Mouse (Mus musculus) myocyte (in vitro differentiated cells): Measurements from ENCODE around the gene Cenpf. TPM values are rescaled to one million over a fixed set of nuclear protein-coding genes. Genes with fewer than 3 reads are reported as not detected.
"Not testable (repeated sequence)": the region's sequence is repeated elsewhere in the genome, so short reads cannot be mapped to it uniquely, and the experiment has no call there.

ENCODE experiments used
- H3K27me3 ChIP-seq: one replicate; pipeline ENCODE4 v1.6.1; 2011; ENCODE audit not compliant: control insufficient read depth, insufficient read depth, insufficient read length
- H3K36me3 ChIP-seq: one replicate; pipeline ENCODE4 v1.6.1; 2011; ENCODE audit not compliant: control insufficient read depth, insufficient read depth
- H3K4me2 ChIP-seq: one replicate; pipeline ENCODE4 v1.6.1; 2011; ENCODE audit warnings: low read depth, control low read depth
- H3K4me3 ChIP-seq: one replicate; pipeline ENCODE4 v1.5.1; 2011; ENCODE audit warnings: mild to moderate bottlenecking, control low read depth, moderate library complexity
- H3K79me2 ChIP-seq: one replicate; pipeline ENCODE4 v1.6.1; 2011; ENCODE audit not compliant: control insufficient read depth, insufficient read depth
- H3ac ChIP-seq: one replicate; pipeline ENCODE4 v1.6.1; 2011; ENCODE audit not compliant: control insufficient read depth, insufficient read length
- CEBPB ChIP-seq: IDR thresholded peaks from 2 replicates; pipeline ENCODE4 v1.6.1; 2011; ENCODE audit warnings: mild to moderate bottlenecking, moderate library complexity; ENCODE audit not compliant: poor library complexity, insufficient read depth, severe bottlenecking
- E2F4 ChIP-seq: IDR thresholded peaks from one replicate; pipeline ENCODE4 v1.6.1; 2011; ENCODE audit warnings: mild to moderate bottlenecking, control low read depth, moderate library complexity; ENCODE audit not compliant: insufficient read depth
- MAX ChIP-seq: IDR thresholded peaks from one replicate; pipeline ENCODE4 v1.6.1; 2011; ENCODE audit warnings: low read depth, mild to moderate bottlenecking, control low read depth
- MYOD1 ChIP-seq, 3 experiments: IDR thresholded peaks; one replicate each; pipeline ENCODE4 v1.6.1; 2011; ENCODE audit warnings: control low read depth in 2 of 3, low read depth in 2 of 3, mild to moderate bottlenecking in 2 of 3, moderate library complexity in 1 of 3; ENCODE audit not compliant: insufficient read length in 2 of 3, control insufficient read depth in 1 of 3
- MYOG ChIP-seq, 3 experiments: IDR thresholded peaks; one replicate each; pipeline ENCODE4 v1.6.1; 2011; ENCODE audit warnings: control low read depth in 2 of 3, low read depth in 2 of 3, mild to moderate bottlenecking in 2 of 3; ENCODE audit not compliant: insufficient read length in 2 of 3, control insufficient read depth in 1 of 3, insufficient read depth in 1 of 3
- POLR2A ChIP-seq: IDR thresholded peaks from one replicate; pipeline ENCODE4 v1.6.1; 2011; ENCODE audit warnings: low read depth, mild to moderate bottlenecking, control low read depth, moderate library complexity; ENCODE audit not compliant: insufficient read length
- POLR2AphosphoS2 ChIP-seq: IDR thresholded peaks from one replicate; pipeline ENCODE4 v1.6.1; 2011; ENCODE audit warnings: low read depth, control low read depth; ENCODE audit not compliant: insufficient read length
- REST ChIP-seq: IDR thresholded peaks from one replicate; pipeline ENCODE4 v1.6.1; 2011; ENCODE audit warnings: mild to moderate bottlenecking, control low read depth, moderate library complexity; ENCODE audit not compliant: insufficient read depth, insufficient read length
- SRF ChIP-seq: IDR thresholded peaks from one replicate; pipeline ENCODE4 v1.6.1; 2011; ENCODE audit warnings: low read depth; ENCODE audit not compliant: control insufficient read depth, insufficient read length
- TCF12 ChIP-seq: IDR thresholded peaks from one replicate; pipeline ENCODE4 v1.6.1; 2011; ENCODE audit warnings: mild to moderate bottlenecking, control low read depth; ENCODE audit not compliant: poor library complexity, insufficient read depth, severe bottlenecking
- TCF3 ChIP-seq: IDR thresholded peaks from one replicate; pipeline ENCODE4 v1.6.1; 2011; ENCODE audit warnings: low read depth, control low read depth; ENCODE audit not compliant: insufficient read length
- USF1 ChIP-seq: IDR thresholded peaks from one replicate; pipeline ENCODE4 v1.6.1; 2011; ENCODE audit warnings: low read depth, mild to moderate bottlenecking, control low read depth, moderate library complexity
- polyA plus RNA-seq: library from polyadenylated mRNA; unstranded; fragments of >200 nt; fragmentation: generic; extraction: Trizol; gene quantifications from one replicate; pipeline ENCODE4 v1.2.1, GENCODE M21; 2012; ENCODE audit warnings: missing spikeins

Cenpf gene
- polyA plus RNA-seq, 1 experiment = 2.2 TPM

DNA sequence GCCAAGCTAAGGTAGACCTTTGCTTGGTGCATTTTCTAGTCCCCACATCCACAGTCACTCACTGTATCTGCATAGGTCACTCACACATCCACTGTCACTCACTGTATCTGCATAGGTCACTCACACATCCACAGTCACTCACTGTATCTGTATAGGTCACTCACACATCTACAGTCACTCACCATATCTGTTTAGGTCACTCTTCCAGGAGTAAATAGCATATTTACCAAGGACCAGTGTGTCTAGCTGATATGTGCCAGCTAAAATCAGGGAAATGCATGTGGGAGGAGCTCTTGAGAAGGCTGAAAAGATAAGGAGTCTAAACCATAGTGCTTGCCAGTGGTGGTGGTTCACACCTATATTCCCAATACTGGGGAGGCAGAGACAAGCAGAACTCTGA lies 7.4 kb upstream of the Cenpf start:
- H3K27me3 ChIP-seq = no peaks in the 10 kb centered on the region
- TF ChIP-seq CEBPB = no peak
- no peak for TF ChIP-seq MYOG (IDR thresholded peaks at IDR 0.05; ENCODE audit: control insufficient read depth in 1 of 3, insufficient read depth in 1 of 3, insufficient read length in 2 of 3, low read depth in 2 of 3)
- no peak for TF ChIP-seq POLR2A
- TF ChIP-seq USF1 = no peak
- TF ChIP-seq E2F4 = no peak
- TF ChIP-seq MYOD1 (IDR thresholded peaks at IDR 0.05; ENCODE audit: control insufficient read depth in 1 of 3, insufficient read length in 2 of 3, low read depth in 2 of 3) = no peak
- no peak for TF ChIP-seq MAX
- TF ChIP-seq TCF3 = no peak
- TF ChIP-seq SRF = no peak
- no peak for TF ChIP-seq TCF12
- TF ChIP-seq POLR2AphosphoS2 = no peak
- H3ac ChIP-seq = no peak overlapping the region
- H3K4me2 ChIP-seq = no peak overlapping the region
- H3K79me2 ChIP-seq = no peaks in the 10 kb centered on the region
- no peaks in the 10 kb centered on the region for H3K36me3 ChIP-seq
- no peak overlapping the region for H3K4me3 ChIP-seq

DNA sequence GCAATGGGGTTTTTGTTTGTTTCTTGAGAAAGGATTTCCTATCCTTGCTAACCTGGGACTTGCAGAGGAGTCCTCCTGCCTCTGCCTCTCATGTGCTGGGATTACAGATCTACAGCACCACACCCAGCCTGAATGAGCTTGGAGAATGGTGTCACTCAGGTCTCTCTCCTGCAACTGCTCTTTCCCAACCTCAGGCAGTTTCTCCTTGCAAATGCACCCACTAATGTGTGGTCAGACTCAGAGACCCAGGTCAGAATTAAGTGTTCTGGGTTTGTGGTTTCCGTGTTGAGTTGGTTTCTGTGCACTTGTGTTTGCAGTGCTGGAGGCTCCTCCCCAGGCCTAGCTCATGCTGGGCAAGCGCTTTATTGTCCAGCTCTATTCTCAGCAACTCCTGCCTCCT lies 6.5 kb upstream of the Cenpf start:
- H3K4me2 ChIP-seq = no peak overlapping the region

DNA sequence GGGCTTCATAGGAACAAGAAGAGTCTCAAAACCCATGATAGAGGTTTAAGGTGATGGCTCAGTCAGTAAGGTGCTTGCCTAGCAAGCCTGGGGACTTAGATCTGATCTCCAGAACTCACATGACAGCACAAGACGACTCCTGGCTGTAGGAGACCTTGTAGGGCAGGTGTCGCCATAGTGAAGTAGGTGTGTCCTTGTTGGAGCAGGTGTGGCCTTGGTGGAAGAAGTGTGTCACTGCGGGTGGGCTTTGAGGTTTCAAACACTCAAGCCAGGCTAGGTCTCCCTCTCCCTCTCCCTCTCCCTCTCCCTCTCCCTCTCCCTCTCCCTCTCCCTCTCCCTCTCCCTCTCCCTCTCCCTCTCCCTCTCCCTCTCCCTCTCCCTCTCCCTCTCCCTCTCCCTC lies 4.6 kb upstream of the Cenpf start:
- H3K27me3 ChIP-seq, H3K36me3 ChIP-seq, H3K79me2 ChIP-seq, H3K4me3 ChIP-seq, H3K4me2 ChIP-seq, H3ac ChIP-seq: not testable (repeated sequence)

More for the DNA sequence above, 6.5 kb upstream of the Cenpf start:
- H3ac ChIP-seq = no peak overlapping the region
- H3K79me2 ChIP-seq = no peaks in the 10 kb centered on the region
- no peaks in the 10 kb centered on the region for H3K36me3 ChIP-seq
- H3K27me3 ChIP-seq = no peaks in the 10 kb centered on the region
- no peak overlapping the region for H3K4me3 ChIP-seq
- TF ChIP-seq USF1 (no peak), POLR2AphosphoS2 (no peak), MYOG (IDR thresholded peaks at IDR 0.05; ENCODE audit: control insufficient read depth in 1 of 3, insufficient read depth in 1 of 3, insufficient read length in 2 of 3, low read depth in 2 of 3) (no peak), MAX (no peak), TCF3 (no peak), SRF (no peak), REST (no peak), POLR2A (no peak), CEBPB (no peak), TCF12 (no peak), E2F4 (no peak), MYOD1 (IDR thresholded peaks at IDR 0.05; ENCODE audit: control insufficient read depth in 1 of 3, insufficient read length in 2 of 3, low read depth in 2 of 3) (no peak)

DNA sequence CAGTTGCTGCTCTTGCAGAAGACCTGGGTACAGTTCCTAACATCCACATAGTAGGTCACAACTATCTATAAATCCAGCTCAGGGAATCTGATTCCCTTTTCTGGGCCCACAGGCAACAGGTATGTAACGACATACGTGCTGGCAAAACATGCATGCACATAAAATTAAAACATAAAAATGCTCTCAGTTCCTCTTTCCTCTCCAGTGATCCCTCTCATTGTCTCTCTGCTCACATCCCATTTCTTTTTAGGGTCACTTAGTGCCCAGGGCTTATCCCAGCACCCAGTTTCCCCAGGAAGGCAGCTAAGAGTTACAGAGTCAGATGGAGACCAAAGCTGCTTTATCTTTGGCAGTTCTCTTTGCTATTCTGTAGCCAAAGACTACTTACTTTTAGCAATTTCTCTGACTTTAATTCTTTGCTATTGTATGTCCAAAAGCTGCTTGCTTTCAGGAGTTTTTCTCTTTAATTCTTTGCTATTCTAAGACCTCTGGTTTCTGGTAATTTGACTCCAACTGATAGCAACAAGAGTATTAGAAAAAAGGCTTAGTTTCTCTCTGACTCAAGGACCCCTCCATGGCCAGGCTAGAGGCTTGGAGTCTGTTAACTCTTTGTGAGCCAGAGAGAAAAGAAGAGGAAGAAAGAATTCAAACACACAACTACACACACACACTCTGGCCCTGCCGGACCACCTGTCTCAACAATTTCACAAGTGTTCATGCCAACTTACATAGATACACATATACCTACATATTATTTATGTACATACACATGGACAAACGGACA lies 1.4 kb upstream of the Cenpf start:
- H3K27me3 ChIP-seq = no peaks in the 10 kb centered on the region
- peak overlapping the region; percentile 64 for H3K4me3 ChIP-seq
- TF ChIP-seq REST (no peak), USF1 (no peak), SRF (no peak), TCF3 (no peak), E2F4 (no peak), TCF12 (no peak), MAX (no peak), POLR2A (no peak), MYOD1 (IDR thresholded peaks at IDR 0.05; ENCODE audit: control insufficient read depth in 1 of 3, insufficient read length in 2 of 3, low read depth in 2 of 3) (no peak), CEBPB (no peak), MYOG (IDR thresholded peaks at IDR 0.05; ENCODE audit: control insufficient read depth in 1 of 3, insufficient read depth in 1 of 3, insufficient read length in 2 of 3, low read depth in 2 of 3) (no peak), POLR2AphosphoS2 (no peak)
- H3K4me2 ChIP-seq = peak overlapping the region; percentile 72
- peaks cover 26% of the 10 kb centered on the region for H3K79me2 ChIP-seq
- H3K36me3 ChIP-seq = no peaks in the 10 kb centered on the region
- no peak overlapping the region for H3ac ChIP-seq

DNA sequence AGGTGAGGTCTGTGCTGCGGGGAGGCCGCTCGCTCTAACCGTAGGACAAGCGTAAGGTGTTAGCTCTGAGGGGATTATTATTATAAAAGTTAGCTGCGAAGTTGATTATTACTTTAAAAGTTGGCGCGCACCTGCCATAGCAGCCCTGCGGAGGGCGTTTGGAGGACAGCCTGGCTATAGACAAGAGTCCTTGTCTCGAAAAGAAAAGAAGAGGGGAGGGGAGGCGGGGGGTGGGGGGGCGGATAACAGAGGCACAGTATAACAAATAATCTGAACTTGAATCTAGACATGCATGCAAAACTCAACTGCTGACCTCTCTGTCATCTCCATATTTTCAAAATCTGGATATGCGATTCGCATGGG lies 483 bp upstream of the Cenpf start:
- no peak overlapping the region for H3ac ChIP-seq
- H3K79me2 ChIP-seq = peaks cover 26% of the 10 kb centered on the region
- H3K4me3 ChIP-seq = peak overlapping the region; percentile 64
- TF ChIP-seq E2F4 (no peak), POLR2AphosphoS2 (peak; percentile 17), MAX (no peak)
- peaks cover 6% of the 10 kb centered on the region for H3K36me3 ChIP-seq
- peak overlapping the region; percentile 72 for H3K4me2 ChIP-seq
- H3K27me3 ChIP-seq = no peaks in the 10 kb centered on the region
